Mouse (Mus musculus) midbrain, postnatal 0 days (tissue): ENCODE measurements around the gene Spcs2. TPM values are rescaled to one million over a fixed set of nuclear protein-coding genes. Genes with fewer than 3 reads are reported as not detected.
"Not testable (repeated sequence)": the region's sequence is repeated elsewhere in the genome, so short reads cannot be mapped to it uniquely, and the experiment has no call there.

Experiments used
- ATAC-seq: fragments of 200-750 bp; cut with Nextera tagmentation; 2 replicates; pipeline ENCODE4 v1.8.0; 2017; ENCODE audit warnings: moderate number of reproducible peaks, mild to moderate bottlenecking, moderate TSS enrichment, moderate library complexity; ENCODE audit not compliant: low FRiP score
- DNase-seq: peaks from one replicate; pipeline ENCODE4 v3.0.0-alpha.2; 2015; ENCODE audit warnings: low spot score
- H3K27ac ChIP-seq: fragments of 300-500 bp; sonication (generic); 2 replicates; pipeline ENCODE4 v1.5.1; 2014; ENCODE audit warnings: low read depth, mild to moderate bottlenecking, low read length, mixed read lengths
- H3K27me3 ChIP-seq: fragments of 300-500 bp; sonication (generic); 2 replicates; pipeline ENCODE4 v1.6.1; 2014; ENCODE audit warnings: low read length, control low read depth, mixed read lengths; ENCODE audit not compliant: insufficient read depth
- H3K36me3 ChIP-seq: fragments of 300-500 bp; sonication (generic); 2 replicates; pipeline ENCODE4 v1.6.1; 2014; ENCODE audit warnings: low read length, control low read depth, mixed read lengths; ENCODE audit not compliant: insufficient read depth
- H3K4me1 ChIP-seq: fragments of 300-500 bp; sonication (generic); 2 replicates; pipeline ENCODE4 v1.6.1; 2014; ENCODE audit warnings: mild to moderate bottlenecking, control low read depth, antibody characterized with exemption, low read length, mixed read lengths; ENCODE audit not compliant: insufficient read depth
- H3K4me2 ChIP-seq: fragments of 300-500 bp; sonication (generic); 2 replicates; pipeline ENCODE4 v1.6.1; 2014; ENCODE audit warnings: low read depth, mild to moderate bottlenecking, low read length, mixed read lengths; ENCODE audit not compliant: poor library complexity, severe bottlenecking
- H3K4me3 ChIP-seq: fragments of 300-500 bp; sonication (generic); 2 replicates; pipeline ENCODE4 v1.5.1; 2014; ENCODE audit warnings: low read depth, mild to moderate bottlenecking, low read length, moderate library complexity
- H3K9ac ChIP-seq: fragments of 300-500 bp; sonication (generic); replicated peaks from 2 replicates; pipeline ENCODE4 v1.6.1; 2014; ENCODE audit warnings: mild to moderate bottlenecking, low read length, moderate library complexity, mixed read lengths; ENCODE audit not compliant: poor library complexity, severe bottlenecking
- H3K9me3 ChIP-seq: fragments of 300-500 bp; sonication (generic); 2 replicates; pipeline ENCODE4 v1.6.1; 2016; ENCODE audit warnings: low read length, control low read depth
- CTCF ChIP-seq: IDR thresholded peaks from 2 replicates; pipeline ENCODE4 v1.5.1; 2016; ENCODE audit warnings: antibody characterized with exemption, mild to moderate bottlenecking
- WGBS: fragments of 180-500 bp; shearing (Covaris S2); extraction: QIAGEN DNeasy Blood & Tissue Kit; methylation state at CpG from one replicate; pipeline ENCODE4 v1.1.7; 2014; 5-methylcytosine and 5-hydroxymethylcytosine counted together
- polyA plus RNA-seq: library from polyadenylated mRNA; unstranded; fragments of >200 nt; fragmentation: Nextera tagmentation; extraction: Ambion mirVana; gene quantifications from 2 replicates; pipeline ENCODE4 v1.2.1, GENCODE M21; 2015
- total RNA-seq: library from RNA; depleted of rRNA; stranded (reverse); fragments of >200 nt; gene quantifications from 2 replicates; pipeline ENCODE4 v1.2.3, GENCODE M21; 2014

Gene Spcs2
- total and polyA plus RNA-seq, 2 experiments from 2014 or later: 119 to 264 TPM

GRCm38 (mm10) chr7:99811661-99812060 lies 51.6 kb downstream of the Spcs2 start:
- Histone ChIP-seq H3K4me3 (no peak overlapping the region), H3K4me1 (no peaks in the 10 kb centered on the region), H3K27ac (no peak overlapping the region), H3K9me3 (no peaks in the 10 kb centered on the region), H3K4me2 (no peak overlapping the region), H3K36me3 (no peaks in the 10 kb centered on the region), H3K9ac (no peak overlapping the region), H3K27me3 (no peaks in the 10 kb centered on the region)
- WGBS: 94% methylated on average over 4 of the region's 4 CpGs
- DNase-seq (no peak), ATAC-seq (no peak)
- no peak for TF ChIP-seq CTCF

- no peak overlapping the region for H3K4me2 ChIP-seq
- H3K27me3 ChIP-seq: no peaks in the 10 kb centered on the region
- no peak overlapping the region for H3K4me3 ChIP-seq
- no peaks in the 10 kb centered on the region for H3K36me3 ChIP-seq
- DNase-seq (no peak), ATAC-seq (no peak)
- WGBS: 87% methylated on average over 2 of the region's 2 CpGs
- H3K4me1 ChIP-seq: no peaks in the 10 kb centered on the region
- no peak overlapping the region for H3K9ac ChIP-seq
- no peak overlapping the region for H3K27ac ChIP-seq
- no peaks in the 10 kb centered on the region for H3K9me3 ChIP-seq
- TF ChIP-seq CTCF: no peak
Measured at GRCm38 (mm10) chr7:99810814-99811213, 52.4 kb downstream of the Spcs2 start.

DNA sequence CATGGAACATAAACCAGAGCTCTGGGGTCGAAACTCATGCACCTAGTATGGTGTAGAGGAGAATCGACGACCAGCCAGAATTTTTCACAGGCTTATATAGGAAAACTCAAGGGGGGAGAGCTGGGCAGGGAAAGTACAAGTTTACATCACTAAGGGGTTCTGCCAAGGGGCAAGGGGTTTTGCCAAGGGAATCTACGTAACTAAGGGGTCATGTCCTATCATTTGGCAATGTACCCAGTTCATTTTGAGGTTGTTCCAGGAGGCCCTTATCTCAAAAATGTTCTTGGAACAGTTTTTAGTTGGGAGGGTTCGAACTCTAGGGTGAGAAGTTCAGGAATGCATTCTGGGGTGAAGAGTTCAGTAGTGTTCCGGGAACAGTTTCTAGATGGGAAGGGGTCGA lies 56.2 kb downstream of the Spcs2 start:
- not testable (repeated sequence) for H3K9ac ChIP-seq, DNase-seq, H3K4me2 ChIP-seq, H3K27ac ChIP-seq, H3K9me3 ChIP-seq, H3K4me1 ChIP-seq, H3K4me3 ChIP-seq, H3K27me3 ChIP-seq, ATAC-seq, H3K36me3 ChIP-seq
- 86% methylated on average over 7 of the region's 7 CpGs for WGBS

DNA sequence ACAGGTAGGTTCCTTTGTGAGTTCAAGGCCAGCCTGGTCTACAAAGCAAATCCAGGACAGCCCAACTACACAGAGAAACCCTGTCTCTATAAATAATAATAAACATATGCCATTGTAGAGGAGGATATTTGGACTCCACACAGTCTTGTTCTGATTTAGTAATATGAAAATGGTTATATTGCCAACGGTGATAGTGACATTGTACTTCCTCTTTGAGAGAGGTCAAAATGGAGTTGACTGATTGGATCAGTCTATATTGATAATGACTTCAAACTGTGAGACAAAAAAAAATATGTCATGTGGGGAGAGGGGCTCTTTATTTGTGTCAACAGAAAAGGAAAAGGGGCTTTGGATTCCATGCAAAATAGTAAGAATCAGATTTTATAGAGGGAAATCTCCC lies 57.9 kb downstream of the Spcs2 start:
- no peak for DNase-seq
- ATAC-seq: no peak
- Histone ChIP-seq H3K27me3 (no peaks in the 10 kb centered on the region), H3K27ac (no peak overlapping the region), H3K4me2 (no peak overlapping the region), H3K4me3 (no peak overlapping the region), H3K36me3 (no peaks in the 10 kb centered on the region), H3K4me1 (no peaks in the 10 kb centered on the region), H3K9ac (no peak overlapping the region), H3K9me3 (no peaks in the 10 kb centered on the region)
- whole genome bisulfite sequencing: 90% methylated on average over 1 of the region's 1 CpGs
- TF ChIP-seq CTCF: no peak

DNA sequence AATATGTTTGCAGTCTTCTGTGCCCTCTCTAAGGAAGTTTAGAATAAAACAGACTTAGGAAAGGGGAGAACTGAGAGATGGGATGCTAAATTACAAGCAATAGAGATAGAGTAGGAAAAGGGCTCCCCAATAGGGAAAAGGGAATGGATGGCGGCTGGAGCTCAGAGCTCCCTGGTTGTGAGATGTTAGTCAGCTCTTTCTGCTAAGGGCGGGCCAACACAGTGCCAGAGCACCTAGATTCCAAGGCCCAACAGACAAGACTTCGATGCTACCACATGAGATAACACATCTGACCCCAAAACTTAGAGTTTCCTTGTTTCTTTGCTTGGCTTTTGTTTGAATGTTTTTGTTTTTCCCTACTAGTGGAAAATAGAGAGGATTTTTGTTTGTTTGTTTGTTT lies 59.2 kb downstream of the Spcs2 start:
- H3K4me3 ChIP-seq, H3K9ac ChIP-seq, H3K27me3 ChIP-seq, ATAC-seq, H3K4me1 ChIP-seq, H3K9me3 ChIP-seq, H3K36me3 ChIP-seq, H3K27ac ChIP-seq, H3K4me2 ChIP-seq, DNase-seq: not testable (repeated sequence)
- WGBS: 85% methylated on average over 3 of the region's 3 CpGs

DNA sequence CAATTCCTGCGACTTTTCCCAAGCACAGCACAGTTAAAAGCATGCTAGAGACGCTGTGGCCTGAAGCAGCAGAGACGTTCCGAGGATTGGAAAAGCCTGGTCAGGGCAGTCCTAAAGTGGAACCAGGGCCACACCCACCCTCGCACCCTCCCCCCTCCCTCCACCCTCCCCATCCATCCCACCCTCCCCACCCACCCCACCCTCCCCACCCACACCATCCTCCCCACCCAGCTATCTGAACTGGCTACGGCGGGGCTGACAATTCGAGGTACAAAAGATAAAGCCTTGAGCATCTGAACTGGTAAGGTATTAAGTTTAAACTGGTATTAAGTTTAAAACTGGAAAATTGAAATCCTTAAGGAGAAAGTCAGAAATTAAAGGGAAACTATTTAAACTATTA lies 59.7 kb downstream of the Spcs2 start:
- Histone ChIP-seq H3K27me3 (no peaks in the 10 kb centered on the region), H3K36me3 (no peaks in the 10 kb centered on the region)
- 70% methylated on average over 8 of the region's 8 CpGs for WGBS

More for the DNA sequence above, 59.7 kb downstream of the Spcs2 start:
- Histone ChIP-seq H3K9me3 (no peaks in the 10 kb centered on the region), H3K9ac (no peak overlapping the region), H3K27ac (no peak overlapping the region), H3K4me1 (no peaks in the 10 kb centered on the region), H3K4me2 (no peak overlapping the region), H3K4me3 (no peak overlapping the region)
- DNase-seq (no peak), ATAC-seq (no peak)
- TF ChIP-seq CTCF: no peak
